Mouse (Mus musculus): ENCODE results near the gene Cbx2. TPM values are rescaled to one million over a fixed set of nuclear protein-coding genes. Genes with fewer than 3 reads are reported as not detected.
A peak's percentile ranks its signal among the peaks of the same experiment; 100 is the strongest.

Cbx2 gene
- 1 to 10 TPM; 1.5 to 2.6 TPM for total RNA-seq (2021)
- long read RNA-seq, experiment 1, partial matches to known transcripts: 0 of 4 reads
- long read RNA-seq, experiment 1, other reads (novel, unspliced or antisense): 0 of 4 reads
- long read RNA-seq, experiment 2, partial matches to known transcripts: 0 of 1 reads
- long read RNA-seq, experiment 2, other reads (novel, unspliced or antisense): 1 of 1 reads

DNA sequence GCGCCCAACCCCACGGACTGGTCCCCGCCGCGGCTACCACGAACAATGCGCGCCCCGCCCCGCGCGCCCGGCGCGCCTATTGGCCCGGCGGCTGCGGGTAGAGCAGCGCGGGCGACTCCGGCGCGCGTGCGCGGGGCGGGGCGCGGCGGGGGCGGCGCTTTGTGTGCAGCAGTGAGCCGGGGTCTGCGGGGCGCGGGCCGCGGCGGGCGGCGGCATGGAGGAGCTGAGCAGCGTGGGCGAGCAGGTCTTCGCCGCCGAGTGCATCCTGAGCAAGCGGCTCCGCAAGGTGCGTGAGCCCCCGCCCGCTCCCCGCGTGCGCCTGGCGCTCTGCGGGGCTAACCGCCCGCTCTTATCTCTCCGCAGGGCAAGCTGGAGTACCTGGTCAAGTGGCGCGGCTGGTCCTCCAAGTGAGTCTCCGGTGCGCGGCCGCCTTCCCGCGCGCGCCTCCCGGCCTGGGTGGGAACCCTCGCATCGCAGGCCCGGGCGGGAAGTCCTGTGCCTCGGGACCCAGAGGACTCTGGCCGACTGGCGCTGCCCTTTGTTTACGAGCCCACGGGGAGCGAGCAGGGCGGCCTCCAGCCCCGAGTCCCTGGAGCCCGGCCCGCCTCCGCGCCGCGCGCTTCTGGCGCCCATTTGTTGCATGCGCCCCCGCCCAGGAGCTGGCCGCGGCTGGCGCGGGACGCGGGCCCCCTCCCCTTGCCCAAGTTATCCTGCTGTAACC lies at the start of gene Cbx2:
Gene Cbx2 (plus strand): TSS at position 68 of the 721 bp plus-strand sequence.
- peak; percentile 89 to 91 for DNase-seq

DNA sequence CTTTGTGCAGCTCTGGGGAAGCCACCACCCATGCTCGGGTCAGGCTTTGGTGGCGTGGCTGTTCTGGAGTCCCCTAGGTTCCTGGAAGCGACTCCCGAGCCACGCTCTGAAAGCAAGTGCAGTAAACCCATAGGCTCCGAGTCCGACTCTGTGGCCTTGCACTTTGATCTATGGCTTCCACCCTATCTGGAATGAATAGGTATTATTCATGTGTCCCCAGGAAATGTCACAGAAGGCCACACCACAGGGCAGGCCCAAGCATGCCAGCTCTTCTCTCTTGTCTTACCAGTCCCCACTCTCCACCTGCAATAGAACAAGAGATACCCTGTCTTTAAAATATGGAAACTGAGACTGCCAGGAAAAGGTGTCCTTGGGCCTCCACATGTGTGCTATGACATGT lies 48.4 kb upstream of the Cbx2 start:
- no peak for DNase-seq

DNA sequence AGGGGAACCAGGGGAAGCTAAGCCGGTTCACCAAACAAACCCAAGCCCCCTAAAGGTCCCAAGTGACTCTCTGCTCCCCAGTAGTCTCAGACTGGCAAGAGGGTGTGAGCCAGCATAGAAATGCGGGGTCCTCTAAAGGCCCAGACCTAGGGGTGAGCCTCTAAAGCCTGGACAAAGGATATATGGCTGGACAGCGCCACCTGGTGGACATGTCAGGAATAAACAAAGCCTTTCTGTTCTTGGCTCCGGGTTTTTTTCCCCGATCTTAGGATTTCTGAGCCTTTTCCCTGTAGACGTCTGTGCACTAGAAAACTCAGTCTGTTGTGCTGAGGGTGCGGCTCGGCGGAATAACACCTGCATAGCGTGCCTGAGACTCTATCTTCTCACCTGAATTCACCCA lies 47.3 kb upstream of the Cbx2 start:
- peak; percentile 25 to 79 for DNase-seq

DNA sequence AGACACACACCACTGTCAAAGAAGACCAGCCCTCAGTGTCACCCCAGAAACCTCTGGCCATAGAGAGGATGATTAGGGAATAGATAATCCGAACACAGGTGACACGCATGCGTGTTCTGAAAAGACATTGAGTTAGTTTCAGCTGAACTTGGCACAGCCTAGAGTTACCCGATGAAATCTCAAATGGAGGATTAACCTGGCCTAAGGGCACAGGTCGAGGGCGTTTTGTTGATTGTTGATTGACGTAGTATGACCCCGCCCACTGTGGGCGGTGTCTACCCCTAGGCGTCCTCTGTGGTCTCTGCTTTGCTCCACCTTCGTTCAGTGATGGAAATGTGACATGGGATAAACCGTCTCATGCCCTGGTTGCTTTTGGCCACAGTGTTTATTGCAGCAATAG lies 46.8 kb upstream of the Cbx2 start:
- no peak for DNase-seq

DNA sequence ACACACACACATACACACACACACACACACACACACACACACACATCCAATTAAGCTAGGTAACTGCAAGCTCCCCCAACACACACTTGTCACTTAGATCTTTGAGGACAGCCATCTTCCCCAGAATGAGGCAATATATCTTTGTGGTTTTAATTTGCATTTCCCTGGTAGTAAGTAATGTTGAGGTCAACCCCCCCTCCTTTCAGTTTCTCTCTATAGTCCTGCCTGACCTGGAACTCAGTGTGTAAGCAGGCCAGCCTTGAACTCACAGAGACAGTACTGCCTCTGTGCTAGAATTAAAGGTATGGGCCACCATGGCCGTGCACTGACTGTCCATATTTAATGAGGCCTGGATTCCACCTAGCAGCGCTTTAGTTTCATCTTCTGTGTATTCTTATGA lies 42.4 kb upstream of the Cbx2 start:
- no peak for DNase-seq

DNA sequence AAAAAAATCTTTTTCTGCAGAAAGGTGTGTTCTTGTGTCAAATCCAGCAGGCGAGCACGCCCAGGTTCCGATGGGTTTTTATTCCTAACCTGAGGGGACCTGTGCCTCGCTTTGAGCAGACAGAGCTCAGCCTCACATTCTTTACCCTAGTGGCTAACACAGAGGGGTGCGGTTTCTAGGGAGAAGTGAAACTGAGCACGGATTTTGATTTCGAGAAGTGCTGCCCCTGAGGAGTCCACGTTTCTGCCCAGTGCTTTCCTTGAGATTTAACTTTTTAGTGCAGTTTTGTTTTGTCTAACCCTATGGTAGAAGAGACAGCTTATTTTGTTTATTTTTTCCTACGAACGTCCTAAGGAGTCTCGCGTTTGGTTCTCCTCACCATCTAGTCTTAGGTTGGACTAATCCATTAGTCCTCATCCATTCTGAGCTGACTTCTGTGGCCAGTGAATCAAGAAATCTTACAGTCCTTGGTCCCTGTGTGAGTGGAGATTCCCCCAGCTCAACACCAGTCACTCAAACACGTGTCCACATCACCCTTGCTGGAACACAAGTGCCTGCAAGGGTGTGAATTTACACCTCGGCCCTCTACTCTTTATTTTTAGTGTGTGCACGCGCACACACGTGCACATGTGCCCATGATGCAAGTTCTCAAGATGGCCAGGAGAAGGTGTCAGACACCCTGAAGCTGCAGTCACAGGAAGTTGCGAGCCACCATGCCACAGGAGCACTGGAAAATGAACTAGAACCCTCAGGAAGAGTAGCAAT lies 41.6 kb upstream of the Cbx2 start:
- DNase-seq: peak; percentile 13 to 23

DNA sequence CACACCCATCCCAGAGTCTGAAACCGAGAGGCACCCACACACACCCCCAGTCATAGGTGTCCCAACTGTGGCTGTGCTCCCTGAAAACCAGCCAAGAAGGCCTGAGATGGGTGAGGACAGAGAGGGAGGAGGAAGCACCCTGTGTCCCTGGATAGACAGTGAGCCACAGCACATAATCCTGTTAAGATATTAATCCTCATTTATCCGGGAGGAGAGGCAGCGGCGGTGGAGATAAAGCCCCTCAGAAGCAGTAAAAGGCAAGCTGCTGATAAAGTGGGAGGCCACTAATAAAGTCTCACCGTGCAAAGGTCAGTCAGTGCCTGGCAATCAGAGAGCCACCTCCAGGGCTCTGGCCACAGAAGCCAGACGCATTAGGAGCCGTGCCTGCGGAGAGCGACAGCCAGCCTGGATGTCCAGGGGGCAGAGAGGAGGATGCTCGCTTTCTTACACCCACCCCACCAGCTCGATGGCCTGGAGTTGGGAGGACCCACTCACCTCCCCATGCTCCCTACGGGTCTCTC lies 40.1 kb upstream of the Cbx2 start:
- no peak for DNase-seq

DNA sequence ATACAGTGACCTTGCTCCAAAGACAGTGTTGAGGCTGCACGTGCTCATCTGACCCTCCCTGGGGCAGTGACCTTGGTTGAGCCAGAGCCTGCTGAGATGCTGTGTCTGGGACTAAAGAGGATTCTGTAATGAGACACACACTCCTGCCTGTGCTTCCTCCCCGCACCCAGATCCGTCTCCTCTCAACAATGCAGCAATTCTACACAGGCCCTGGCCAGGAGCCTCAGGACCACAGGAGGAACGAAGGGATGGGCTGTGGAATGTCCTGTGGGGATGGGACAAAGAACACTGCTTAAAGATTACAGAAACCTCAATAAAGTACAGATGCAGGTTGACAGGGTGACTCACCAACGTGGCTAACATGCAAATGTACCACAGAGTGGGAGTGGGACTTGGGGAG lies 37.2 kb upstream of the Cbx2 start:
- no peak for DNase-seq

DNA sequence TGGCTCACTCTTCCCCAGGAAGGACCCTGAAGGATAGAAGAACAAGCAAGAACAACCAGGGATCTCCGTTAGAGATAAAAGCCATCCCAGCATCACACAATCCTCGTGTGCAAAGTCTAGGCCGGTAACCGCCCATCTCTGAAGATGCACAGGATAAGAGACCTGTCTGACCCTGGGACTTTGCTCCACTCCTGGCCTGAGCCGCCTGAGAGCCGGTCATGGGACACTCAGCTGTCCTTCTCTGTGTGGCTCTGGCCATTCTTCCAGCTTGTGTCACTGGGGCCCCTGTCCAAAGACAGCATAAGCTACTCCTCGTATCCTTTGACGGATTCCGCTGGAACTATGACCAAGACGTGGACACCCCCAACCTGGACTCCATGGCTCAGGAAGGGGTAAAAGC lies 34.8 kb upstream of the Cbx2 start, which contains the start of gene Enpp7:
Gene Enpp7 (plus strand): TSS at position 190 of the 400 bp plus-strand sequence.
- DNase-seq: no peak

DNA sequence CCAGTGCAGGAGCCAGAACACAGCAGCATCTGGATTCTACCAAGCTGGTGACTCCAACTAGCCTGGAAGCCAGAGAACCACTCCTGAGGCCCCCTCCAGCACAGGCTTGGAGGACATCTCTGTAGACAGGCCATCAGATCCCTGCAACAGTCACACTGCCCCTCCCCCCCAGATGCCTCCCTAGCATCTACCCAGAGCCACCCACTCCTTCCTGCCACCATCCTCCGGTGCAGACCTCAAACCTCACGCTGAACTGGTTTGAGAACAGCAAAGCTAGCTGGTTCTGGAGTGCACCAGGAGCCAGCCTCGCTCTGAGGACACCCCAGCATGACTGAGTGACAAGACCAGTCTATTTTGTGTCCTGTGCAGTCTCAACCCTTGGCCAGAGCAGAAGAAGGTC lies 30.0 kb upstream of the Cbx2 start:
- no peak for DNase-seq

DNA sequence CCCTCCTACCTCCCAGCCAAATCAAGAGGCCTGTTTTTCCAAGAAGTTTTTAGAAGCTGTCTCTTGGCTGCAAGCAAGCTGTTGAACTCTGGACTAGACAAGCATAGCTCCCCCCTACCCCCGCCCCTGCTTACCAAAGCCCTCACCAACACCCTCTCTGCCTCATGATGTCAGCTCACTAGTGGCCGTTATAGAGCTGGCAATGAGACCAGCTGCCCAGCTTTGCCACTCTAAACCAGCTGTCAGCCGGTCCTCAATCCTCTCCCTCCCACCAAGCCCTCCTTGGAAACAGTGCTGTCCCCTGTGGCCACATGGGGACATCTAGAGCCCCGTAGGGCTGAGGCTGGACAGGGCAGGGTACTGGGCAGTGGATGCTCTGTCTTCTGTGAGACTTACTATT lies 27.3 kb upstream of the Cbx2 start:
- no peak for DNase-seq

DNA sequence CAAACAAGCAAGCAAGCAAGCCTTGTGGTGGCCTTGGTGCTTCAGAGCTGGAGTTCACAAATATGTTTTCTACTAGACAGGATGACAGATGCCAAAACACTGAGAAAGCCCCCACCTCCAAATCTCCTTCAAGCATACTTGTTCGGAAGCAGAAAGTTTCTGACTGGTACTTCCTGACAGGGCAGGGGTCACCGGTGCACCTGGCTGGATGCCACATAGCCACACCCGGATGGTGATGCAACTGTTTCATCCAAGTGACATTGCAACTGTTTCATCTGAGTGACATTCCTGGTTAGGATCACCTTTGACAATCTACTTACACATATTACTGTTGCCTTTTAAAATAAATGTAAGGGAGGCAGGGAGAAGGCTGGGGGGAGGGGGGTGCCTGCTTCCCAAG lies 25.6 kb upstream of the Cbx2 start:
- no peak for DNase-seq

DNA sequence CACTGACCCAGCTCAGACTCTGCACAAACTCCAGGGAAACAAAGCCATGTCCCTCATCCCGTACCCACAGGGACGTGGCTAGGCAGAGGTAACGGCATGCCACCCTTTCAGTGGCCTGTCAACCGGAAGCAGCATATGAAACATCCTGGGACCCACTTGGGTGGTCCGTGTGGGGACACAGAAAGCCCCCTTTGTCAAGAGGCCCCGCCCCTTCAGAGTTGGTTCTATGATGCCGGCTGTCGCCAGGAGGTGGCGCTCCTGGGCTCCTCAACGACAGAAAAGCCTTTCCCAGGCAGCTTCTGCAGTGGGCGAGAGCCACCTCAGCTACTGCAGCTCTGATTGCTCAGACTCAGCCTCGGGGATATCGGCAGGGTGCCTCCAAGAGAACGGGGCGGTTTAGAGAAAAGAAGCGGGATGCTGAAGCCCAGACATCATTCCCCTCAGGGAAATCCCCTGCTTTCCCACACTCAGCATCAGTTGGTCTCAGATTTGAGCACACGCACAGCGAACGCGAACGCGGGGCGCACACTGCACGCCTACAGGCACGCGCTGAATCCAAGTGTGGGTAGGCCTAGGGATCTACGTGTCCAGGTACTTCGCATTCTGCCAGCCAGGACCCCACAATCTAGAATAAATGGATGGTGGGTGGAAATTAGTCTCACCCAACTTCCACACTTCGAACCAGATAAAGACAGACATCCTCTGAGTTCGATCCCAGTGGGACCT lies 24.1 kb upstream of the Cbx2 start:
- peak; percentile 65 to 88 for DNase-seq

DNA sequence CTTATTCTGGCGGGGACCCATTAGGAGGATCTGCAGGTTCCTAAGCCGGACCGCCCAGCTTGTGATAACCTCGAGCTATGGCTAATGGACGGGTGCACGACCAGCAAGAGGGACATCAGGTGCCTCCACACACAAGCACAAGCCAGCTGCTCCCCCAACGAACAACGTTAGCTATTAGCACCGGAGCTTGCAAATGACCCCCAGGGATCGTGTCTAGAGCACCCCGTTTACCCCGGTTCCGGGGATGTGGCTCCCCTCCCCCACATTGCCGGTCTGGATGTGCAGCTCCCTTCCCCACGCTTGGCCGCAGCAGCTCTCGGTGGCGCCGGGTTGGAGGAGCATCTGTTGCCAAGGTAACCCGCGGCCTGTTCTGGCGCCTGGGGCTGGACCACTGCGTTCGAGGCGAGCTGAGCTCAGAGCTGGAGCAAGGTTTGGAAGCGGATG lies 23.4 kb upstream of the Cbx2 start:
- no peak for DNase-seq

DNA sequence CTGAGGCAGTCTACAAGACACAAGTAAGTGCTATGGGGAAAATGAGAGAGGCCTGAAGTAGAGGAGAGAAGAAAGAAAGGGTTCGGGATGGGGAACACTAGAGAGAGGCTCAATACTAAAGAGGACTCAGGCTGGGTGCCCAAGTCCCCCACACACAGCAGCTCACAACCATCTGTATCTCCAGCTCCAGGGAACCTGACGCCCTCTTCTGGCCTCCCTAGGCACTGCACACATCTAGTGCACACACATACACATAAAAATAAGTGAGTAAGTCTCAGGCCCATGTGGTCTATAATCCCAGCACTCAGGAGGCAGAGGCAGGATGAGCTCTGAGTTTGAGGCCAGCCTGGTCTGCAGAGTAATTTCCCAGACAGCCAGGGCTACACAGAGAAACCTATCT lies 21.9 kb upstream of the Cbx2 start:
- no peak for DNase-seq

DNA sequence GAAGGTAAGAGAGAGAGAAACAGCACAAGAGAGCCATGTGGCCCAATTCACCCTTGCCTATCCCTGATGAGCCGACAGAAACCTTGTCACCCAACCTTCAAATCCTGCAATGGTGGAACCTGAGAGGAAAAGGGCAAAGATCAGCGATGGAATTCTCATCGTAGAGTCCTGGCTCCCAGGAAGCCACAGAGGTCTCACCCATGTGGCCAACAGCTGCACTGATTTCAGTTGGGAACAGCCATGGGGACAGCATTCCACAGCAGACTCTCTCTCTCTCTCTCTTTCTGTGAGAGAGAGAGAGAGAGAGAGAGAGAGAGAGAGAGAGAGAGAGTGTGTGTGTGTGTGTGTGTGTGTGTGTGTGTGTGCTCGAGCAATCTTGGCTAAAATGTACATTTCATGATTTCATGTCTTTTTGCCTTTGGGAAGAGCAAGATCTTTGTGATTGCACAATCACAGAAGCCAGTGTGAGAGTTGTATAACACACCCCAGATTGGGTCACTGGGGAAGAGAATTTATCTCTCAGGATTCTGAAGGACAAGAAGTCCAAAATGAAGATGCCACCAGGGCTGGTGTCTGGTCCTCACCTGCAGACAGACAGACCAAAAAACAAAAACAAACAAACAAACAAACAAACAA lies 21.2 kb upstream of the Cbx2 start:
- no peak for DNase-seq

DNA sequence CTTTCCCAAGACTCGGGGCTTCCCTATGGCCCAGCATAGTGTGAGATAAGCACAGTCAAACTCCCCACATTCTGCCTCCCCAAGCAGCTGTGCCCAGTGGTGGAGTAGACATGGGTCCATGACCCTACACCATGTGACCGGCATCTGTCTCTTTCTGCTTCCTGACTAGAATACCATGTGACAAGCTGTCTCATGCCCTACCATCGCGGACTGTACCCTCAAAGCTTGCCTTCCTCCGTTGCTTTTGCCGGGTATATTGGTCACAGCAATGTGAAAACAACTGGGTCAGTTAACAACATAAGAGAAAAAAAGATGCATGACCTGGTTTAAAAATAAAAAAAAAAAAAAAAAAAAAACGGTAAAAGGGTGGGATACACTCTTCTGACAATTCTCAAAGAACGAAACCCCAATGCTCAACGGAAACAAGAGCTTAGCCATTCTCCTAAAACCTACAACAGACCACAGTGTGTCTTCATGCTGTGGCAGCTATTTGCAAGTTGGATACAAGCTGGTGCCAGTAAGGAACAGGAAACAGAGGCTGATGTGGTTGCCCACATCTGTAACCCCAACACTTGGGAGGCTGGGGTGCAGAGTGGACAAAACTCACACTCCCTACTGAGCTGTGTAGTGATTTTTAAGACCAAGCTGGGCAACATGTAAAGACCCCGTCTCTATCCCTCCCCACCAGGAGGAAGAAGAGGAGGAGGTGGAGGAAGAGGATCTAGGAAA lies 17.1 kb upstream of the Cbx2 start:
- no peak for DNase-seq

DNA sequence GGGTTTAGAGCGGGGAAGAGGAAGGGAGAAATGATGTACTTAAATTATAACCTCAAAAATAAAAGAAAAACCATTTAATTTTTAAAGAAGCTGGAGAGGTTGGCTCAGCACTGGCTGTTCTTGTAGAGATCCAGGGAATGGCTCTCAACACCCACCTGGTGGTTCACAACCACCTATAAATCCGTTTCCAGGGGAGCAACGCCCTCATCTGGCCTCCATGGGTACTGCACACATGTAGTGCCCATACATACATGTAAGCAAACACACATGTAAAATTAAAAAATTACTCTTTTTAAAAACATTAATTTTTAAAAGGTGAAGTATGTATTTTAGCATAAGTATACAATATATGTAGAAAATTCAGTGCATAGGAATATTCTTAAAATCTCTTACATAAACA lies 16.3 kb upstream of the Cbx2 start:
- DNase-seq: no peak

DNA sequence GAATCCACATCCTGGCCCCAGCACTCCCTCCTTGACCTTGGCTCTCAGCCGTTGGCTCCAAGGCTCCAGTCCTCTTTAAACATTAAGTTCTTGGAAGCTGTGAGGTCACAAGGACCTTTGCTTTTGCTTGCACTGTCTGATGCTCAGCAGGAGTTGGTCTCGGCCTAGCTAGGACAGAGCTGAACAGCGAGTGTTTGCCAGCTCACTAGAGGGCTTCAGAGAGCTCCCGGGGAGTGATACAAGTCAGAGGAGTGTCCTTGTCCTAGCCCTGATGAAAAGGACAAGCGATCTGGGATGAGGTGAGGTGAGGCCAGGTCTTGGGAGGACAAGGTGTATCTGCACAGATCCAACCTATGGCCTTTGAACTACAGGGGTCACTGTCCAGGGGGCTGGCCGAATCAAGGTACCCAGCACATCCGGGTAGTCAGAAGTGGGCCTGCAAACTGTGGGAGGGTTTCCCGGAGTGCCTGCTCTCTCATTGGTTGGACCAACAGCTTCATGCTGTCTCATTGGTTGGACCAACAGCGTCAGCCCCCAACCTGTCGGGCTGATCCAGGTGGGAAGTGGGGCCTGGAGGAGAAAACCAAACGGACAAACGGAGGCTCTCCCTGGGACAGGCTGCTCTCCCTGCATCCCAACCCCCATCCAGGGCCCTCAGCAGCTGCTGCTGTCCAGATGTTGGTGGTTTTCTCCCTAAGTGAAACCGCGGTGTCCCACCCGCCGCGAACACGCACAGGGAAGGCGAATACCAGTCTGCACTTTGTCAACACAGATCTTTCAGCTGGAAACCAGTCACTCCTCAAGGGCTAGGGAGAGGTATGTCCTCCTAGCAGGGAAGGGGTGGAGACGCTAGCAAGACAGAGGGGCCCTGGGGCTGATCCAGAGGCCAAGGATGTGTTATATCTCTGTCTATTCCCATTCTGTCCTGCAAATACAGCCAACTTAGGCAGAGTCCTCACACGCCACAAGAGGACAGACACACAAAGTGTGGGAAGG lies 15.0 kb upstream of the Cbx2 start:
- no peak for DNase-seq

DNA sequence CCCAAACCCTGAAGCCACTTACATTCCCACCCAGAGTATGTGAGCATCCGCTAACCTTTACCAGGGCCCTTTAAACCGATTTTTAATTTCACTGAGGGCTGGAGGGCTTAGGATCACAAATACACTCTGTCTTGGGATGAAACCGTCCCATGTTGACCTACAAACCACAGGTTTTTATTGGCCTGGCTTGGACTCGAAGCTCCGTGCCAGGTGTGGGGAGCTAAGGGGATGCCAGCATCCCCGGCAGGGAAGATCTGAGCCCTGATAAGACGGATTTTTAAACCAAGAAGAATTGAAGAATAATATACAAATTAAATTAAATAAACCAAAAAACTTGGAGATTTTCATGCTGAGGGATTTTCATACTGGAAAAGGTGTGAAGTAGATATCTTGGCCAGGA lies 8.3 kb upstream of the Cbx2 start:
- DNase-seq: no peak
